Mouse (Mus musculus) limb, embryonic 14.5 days (tissue): ENCODE measurements at regions not wholly inside any gene's neighbourhood (a gene's known extent, or its start where the extent isn't known, plus 50 kb on each side); places are given as distances from the start of the nearest gene placed in this dataset.

Source experiments
- ATAC-seq: fragments of 200-750 bp; cut with Nextera tagmentation; 2 replicates; pipeline ENCODE4 v1.8.0; 2017; ENCODE audit warnings: low read depth, moderate number of reproducible peaks, moderate TSS enrichment; ENCODE audit not compliant: low FRiP score
- DNase-seq: peaks from one replicate; pipeline ENCODE4 v3.0.0-alpha.2; 2015; ENCODE audit warnings: low spot score
- H3K27ac ChIP-seq: fragments of 300-500 bp; sonication (generic); replicated peaks from 2 replicates; pipeline ENCODE4 v1.5.1; 2014; ENCODE audit warnings: low read depth, mild to moderate bottlenecking, low read length, moderate library complexity, mixed read lengths
- H3K27me3 ChIP-seq: fragments of 300-500 bp; sonication (generic); 2 replicates; pipeline ENCODE4 v1.6.1; 2014; ENCODE audit warnings: low read length, mixed read lengths; ENCODE audit not compliant: control insufficient read depth, insufficient read depth
- H3K36me3 ChIP-seq: fragments of 300-500 bp; sonication (generic); 2 replicates; pipeline ENCODE4 v1.6.1; 2014; ENCODE audit warnings: mild to moderate bottlenecking, low read length, moderate library complexity, mixed read lengths; ENCODE audit not compliant: control insufficient read depth, insufficient read depth
- H3K4me1 ChIP-seq: fragments of 300-500 bp; sonication (generic); 2 replicates; pipeline ENCODE4 v1.6.1; 2014; ENCODE audit warnings: antibody characterized with exemption, low read length, mixed read lengths; ENCODE audit not compliant: control insufficient read depth, insufficient read depth
- H3K4me2 ChIP-seq: fragments of 300-500 bp; sonication (generic); replicated peaks from 2 replicates; pipeline ENCODE4 v1.6.1; 2014; ENCODE audit warnings: low read depth, mild to moderate bottlenecking, low read length, moderate library complexity; ENCODE audit not compliant: severe bottlenecking
- H3K4me3 ChIP-seq: fragments of 300-500 bp; sonication (generic); replicated peaks from 2 replicates; pipeline ENCODE4 v1.5.1; 2014; ENCODE audit warnings: low read length
- H3K9ac ChIP-seq: fragments of 300-500 bp; sonication (generic); 2 replicates; pipeline ENCODE4 v1.6.1; 2014; ENCODE audit warnings: mild to moderate bottlenecking, low read depth, low read length, moderate library complexity; ENCODE audit not compliant: severe bottlenecking
- H3K9me3 ChIP-seq: fragments of 300-500 bp; sonication (generic); 2 replicates; pipeline ENCODE4 v1.6.1; 2016; ENCODE audit warnings: low read length; ENCODE audit not compliant: control insufficient read depth
- POLR2A ChIP-seq: fragments of 200-500 bp; IDR thresholded peaks from 2 replicates; pipeline ENCODE4 v1.8.0; 2012; ENCODE audit warnings: inconsistent platforms, mild to moderate bottlenecking, moderate library complexity, borderline replicate concordance; ENCODE audit not compliant: insufficient read depth, insufficient read length; ENCODE audit errors: extremely low read depth
- WGBS: fragments of 180-500 bp; shearing (Covaris S2); extraction: QIAGEN DNeasy Blood & Tissue Kit; methylation state at CpG from one replicate; pipeline ENCODE4 v1.1.7; 2014; 5-methylcytosine and 5-hydroxymethylcytosine counted together

DNA sequence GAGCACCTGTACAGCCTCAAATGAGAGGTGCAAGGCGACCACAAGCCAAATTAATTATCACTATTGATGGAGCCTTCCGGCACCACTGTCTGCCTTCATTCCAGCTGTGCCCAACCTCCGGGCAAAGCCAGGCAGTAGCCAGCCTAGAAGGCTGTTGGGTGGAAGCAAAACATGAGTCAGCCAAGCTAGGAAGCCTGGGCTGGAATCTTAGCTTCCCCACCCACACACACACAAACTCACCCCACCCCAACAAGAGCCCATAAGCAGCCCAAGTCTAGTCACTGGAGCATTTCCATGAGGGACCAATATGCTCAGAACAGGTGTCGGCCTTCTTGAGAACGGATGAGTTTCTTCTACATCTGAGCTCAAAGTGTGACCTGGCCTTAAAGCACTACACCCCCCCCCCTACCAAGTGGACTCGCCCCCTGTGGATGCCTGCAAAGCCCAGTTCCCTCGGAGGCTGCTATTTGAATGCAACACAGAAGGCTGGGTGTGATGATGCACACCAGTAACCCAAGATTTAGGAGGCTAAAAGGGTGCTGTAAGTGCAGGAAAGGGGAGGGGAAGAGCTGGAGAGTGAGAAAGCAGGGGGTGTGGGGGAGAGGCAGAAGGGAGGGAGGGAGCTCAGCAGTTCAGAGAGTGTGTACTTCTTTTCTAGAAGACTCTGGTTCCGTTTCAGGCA, 200.1 kb downstream of the Bcor start:
- DNase-seq (no peak), ATAC-seq (no peak)
- H3K27me3 ChIP-seq: no peaks in the 10 kb centered on the region; the same call in 1 of the 2 replicates
- H3K4me3 ChIP-seq: no peak overlapping the region
- no peaks in the 10 kb centered on the region for H3K36me3 ChIP-seq
- H3K4me1 ChIP-seq: no peaks in the 10 kb centered on the region
- no peaks in the 10 kb centered on the region for H3K9me3 ChIP-seq
- no peak overlapping the region for H3K27ac ChIP-seq
- H3K4me2 ChIP-seq: no peak overlapping the region
- no peak for TF ChIP-seq POLR2A
- no peak overlapping the region for H3K9ac ChIP-seq
- 65% methylated on average over 8 of the region's 8 CpGs for WGBS

DNA sequence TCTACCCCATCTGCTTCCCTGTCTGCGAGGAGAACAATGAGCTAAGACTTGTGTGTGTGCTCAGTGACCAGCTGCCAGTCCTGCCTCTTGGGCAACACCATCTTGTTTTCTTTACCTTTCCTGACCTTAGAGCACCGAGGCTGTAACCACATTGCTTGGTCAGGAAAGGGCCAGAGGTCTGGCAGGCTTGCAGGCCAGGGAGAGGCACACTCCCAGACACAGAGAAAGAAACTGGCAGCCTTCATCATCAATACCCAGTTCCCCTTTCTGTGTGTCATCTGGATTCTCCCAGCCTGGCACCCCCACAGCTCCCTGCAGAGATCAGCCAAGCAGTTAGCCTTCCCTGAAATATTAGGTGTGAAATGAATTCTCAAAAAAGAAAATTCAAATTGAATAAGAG, 198.8 kb downstream of the Bcor start:
- DNase-seq: no peak
- no peaks in the 10 kb centered on the region for H3K4me1 ChIP-seq
- H3K27ac ChIP-seq: no peak overlapping the region
- no peaks in the 10 kb centered on the region for H3K36me3 ChIP-seq
- no peaks in the 10 kb centered on the region; the same call in 1 of the 2 replicates for H3K27me3 ChIP-seq
- no peak overlapping the region for H3K4me2 ChIP-seq
- H3K9ac ChIP-seq: no peak overlapping the region
- no peak for TF ChIP-seq POLR2A
- no peak overlapping the region for H3K4me3 ChIP-seq
- no peak for ATAC-seq
- WGBS: 38% methylated on average over 2 of the region's 2 CpGs
- no peaks in the 10 kb centered on the region for H3K9me3 ChIP-seq

DNA sequence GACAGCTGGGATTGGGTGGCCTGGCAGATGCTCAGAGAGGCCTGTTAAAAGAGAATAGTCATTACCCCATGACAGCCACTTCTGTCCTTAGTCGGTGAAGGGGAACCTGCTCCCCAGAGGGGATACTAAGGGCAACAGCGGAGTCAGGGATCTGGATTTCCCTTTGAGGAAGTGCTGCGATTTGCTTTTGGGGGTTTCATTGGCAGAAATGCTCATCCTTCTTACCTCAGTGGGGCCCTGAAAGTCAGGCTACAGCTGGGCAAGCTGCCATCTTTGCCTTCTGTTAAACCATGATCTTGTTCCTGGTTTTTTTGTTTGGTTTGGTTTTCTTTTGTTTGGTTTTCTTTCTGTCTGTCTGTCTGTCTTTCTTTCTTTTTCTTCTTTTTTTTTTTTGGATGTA, 195.7 kb downstream of the Bcor start:
- no peak overlapping the region for H3K27ac ChIP-seq
- no peak for DNase-seq
- 72% methylated on average over 3 of the region's 3 CpGs for WGBS

DNA sequence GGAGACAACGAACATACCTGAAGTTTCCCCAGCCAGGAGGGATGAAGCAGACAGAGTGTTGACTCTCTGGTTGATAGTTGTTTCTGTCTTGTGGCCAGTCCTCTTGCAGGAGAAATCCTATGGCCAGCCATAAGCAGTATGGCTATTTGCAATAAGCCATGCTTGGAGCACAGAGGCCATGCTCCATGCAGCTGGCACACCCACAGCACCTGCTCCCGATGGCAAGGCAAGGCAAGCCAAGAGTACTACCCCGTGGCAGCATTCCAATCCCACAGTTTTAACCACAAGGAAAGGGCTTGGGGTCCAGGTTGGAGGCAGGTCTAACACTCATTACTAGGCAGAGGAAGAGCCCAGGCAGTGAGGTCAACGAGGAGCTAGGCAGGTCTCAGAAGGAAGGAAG, 181.5 kb downstream of the Bcor start:
- 56% methylated on average over 4 of the region's 4 CpGs for WGBS

More for the DNA sequence above, 195.7 kb downstream of the Bcor start:
- Histone ChIP-seq H3K9ac (no peak overlapping the region), H3K4me3 (no peak overlapping the region), H3K4me1 (no peaks in the 10 kb centered on the region), H3K36me3 (no peaks in the 10 kb centered on the region), H3K27me3 (no peaks in the 10 kb centered on the region; the same call in 1 of the 2 replicates), H3K9me3 (no peaks in the 10 kb centered on the region), H3K4me2 (no peak overlapping the region)
- no peak for TF ChIP-seq POLR2A
- ATAC-seq: no peak

DNA sequence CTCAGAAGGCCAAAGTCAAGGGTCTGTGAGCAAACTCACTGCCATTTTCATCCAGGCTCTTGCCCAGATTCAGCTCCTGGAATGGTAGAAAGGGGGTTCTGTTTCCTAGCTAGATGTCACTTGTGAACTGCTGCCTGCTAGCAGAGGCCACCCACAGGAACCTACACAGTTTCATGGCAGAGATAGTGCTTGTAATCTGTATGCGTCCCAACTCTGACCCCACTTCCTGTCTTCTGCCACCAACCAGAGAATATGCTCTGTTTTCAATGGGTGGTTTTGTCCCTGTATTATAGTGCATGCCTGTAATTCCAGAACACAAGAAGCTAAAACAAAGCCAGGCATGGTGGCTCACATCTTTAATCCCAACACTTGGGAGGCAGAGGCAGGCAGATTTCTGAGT, 176.9 kb downstream of the Bcor start:
- no peak overlapping the region for H3K27ac ChIP-seq
- DNase-seq (no peak), ATAC-seq (no peak)
- no peaks in the 10 kb centered on the region for H3K27me3 ChIP-seq
- H3K36me3 ChIP-seq: no peaks in the 10 kb centered on the region
- H3K4me1 ChIP-seq: no peaks in the 10 kb centered on the region
- H3K9me3 ChIP-seq: no peaks in the 10 kb centered on the region
- WGBS: 69% methylated on average over 1 of the region's 1 CpGs
- no peak for TF ChIP-seq POLR2A
- no peak overlapping the region for H3K4me2 ChIP-seq
- no peak overlapping the region for H3K9ac ChIP-seq
- no peak overlapping the region for H3K4me3 ChIP-seq

More for the DNA sequence above, 181.5 kb downstream of the Bcor start:
- no peaks in the 10 kb centered on the region for H3K36me3 ChIP-seq
- H3K9me3 ChIP-seq: no peaks in the 10 kb centered on the region
- H3K4me2 ChIP-seq: no peak overlapping the region
- DNase-seq: no peak
- no peaks in the 10 kb centered on the region for H3K27me3 ChIP-seq
- no peak for TF ChIP-seq POLR2A
- H3K4me1 ChIP-seq: no peaks in the 10 kb centered on the region
- no peak for ATAC-seq
- H3K27ac ChIP-seq: no peak overlapping the region
- no peak overlapping the region for H3K9ac ChIP-seq
- no peak overlapping the region for H3K4me3 ChIP-seq
